Mouse (Mus musculus): ENCODE data around the gene Spag16. TPM values are rescaled to one million over a fixed set of nuclear protein-coding genes. Genes with fewer than 3 reads are reported as not detected.

Gene Spag16
- polyA plus RNA-seq, 1 experiment from 2014 or later = 0.85 TPM

Other genes starting within 250 kb of the Spag16 start
- gene Ikzf2, start 139.7 kb upstream of the Spag16 start, polyA plus RNA-seq (2015; fragmentation: Nextera tagmentation; extraction: Ambion mirVana) = 3.8 and 4.5 TPM in 2 replicates

Data from forebrain, embryonic 13.5 days (tissue).